Mouse (Mus musculus): Measurements from ENCODE around the gene Gramd1b.

- no peak for TF ChIP-seq POLR2A (IDR thresholded peaks at IDR 0.05; ENCODE audit: insufficient read depth, low read depth, low read length)
- TF ChIP-seq CTCF (IDR thresholded peaks at IDR 0.05; ENCODE audit: insufficient read depth, low read depth, low read length): no peak
Measured at GRCm38 (mm10) chr9:40481271-40481670, 49.9 kb downstream of the Gramd1b start.
